ENCODE assay signal across 12 mouse cellular contexts in the genomic region with DNA sequence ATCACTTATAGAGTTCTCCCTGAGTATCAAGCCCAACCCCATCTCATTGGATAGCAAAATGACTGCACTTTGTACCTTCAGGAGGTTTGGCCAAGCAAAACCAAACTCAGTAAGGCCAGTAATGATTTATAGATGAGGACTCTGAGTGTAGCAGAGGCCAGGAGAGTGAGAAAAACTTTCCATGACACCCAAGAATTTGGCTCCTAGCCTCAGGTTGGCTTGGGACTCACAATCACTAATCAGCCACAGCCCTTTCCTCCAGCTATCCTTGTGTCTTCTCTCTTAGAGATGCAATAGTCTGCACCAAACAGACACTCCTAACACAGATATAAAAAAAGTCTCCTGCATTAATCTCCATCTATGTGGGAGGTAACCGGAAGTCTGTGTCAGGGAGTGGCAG. TPM values are rescaled to one million over a fixed set of nuclear protein-coding genes. Genes with fewer than 3 reads are reported as not detected.
A peak's percentile ranks its signal among the peaks of the same experiment; 100 is the strongest.
DNase-seq lines count a peak whose midpoint lies in the region; ATAC-seq and TF ChIP-seq lines count a peak whose summit lies in the region.
"Had no signal": no experiment of that assay in that cellular context is flagged by ENCODE, and none has a peak within 500 bp of the region (broad histone marks: within the 10 kb centered on the region; RNA-seq: fewer than 3 reads in every experiment).

No protein-coding gene starts in this region.

- H3K4me2 ChIP-seq in stomach, embryonic 16.5 days (ENCODE audit: low read depth, low read length) = no peak overlapping the region
- H3K4me2 ChIP-seq in stomach, postnatal 0 days (replicated peaks; ENCODE audit: low read depth) = no peak overlapping the region
- H3K4me2 ChIP-seq: forebrain, embryonic 15.5 days; heart, embryonic 13.5 days had no signal

- H3K27ac ChIP-seq in gastrocnemius, adult 2 months = peak overlapping the region; percentile 31; the same call in 1 of the 2 replicates
- peak overlapping the region; percentile 17; the same call in 1 of the 2 replicates for H3K27ac ChIP-seq in stomach, embryonic 16.5 days (ENCODE audit: low read length)
- no peak overlapping the region for H3K27ac ChIP-seq in stomach, postnatal 0 days (replicated peaks)
- H3K27ac ChIP-seq: forebrain, embryonic 15.5 days; heart, embryonic 13.5 days; left cerebral cortex, adult 2 months had no signal

- TF ChIP-seq EP300 in stomach, postnatal 0 days (optimal IDR thresholded peaks at IDR 0.05) = no peak

- H3K27me3 ChIP-seq in stomach, embryonic 16.5 days (ENCODE audit: control insufficient read depth, insufficient read depth, low read length) = no peaks in the 10 kb centered on the region
- no peaks in the 10 kb centered on the region for H3K27me3 ChIP-seq in stomach, postnatal 0 days (ENCODE audit: control insufficient read depth, insufficient read depth, low read length)
- H3K27me3 ChIP-seq: forebrain, embryonic 15.5 days; heart, embryonic 13.5 days had no signal

- 59% methylated on average over 1 of the region's 1 CpGs for WGBS in stomach, embryonic 16.5 days
- WGBS in stomach, postnatal 0 days = 40% methylated on average over 1 of the region's 1 CpGs

- peaks cover 25% of the 10 kb centered on the region for H3K4me1 ChIP-seq in stomach, embryonic 16.5 days (ENCODE audit: control insufficient read depth, insufficient read depth, low read length)
- peaks cover 4% of the 10 kb centered on the region; the same call in 1 of the 2 replicates for H3K4me1 ChIP-seq in stomach, postnatal 0 days (replicated peaks; ENCODE audit: control insufficient read depth, insufficient read depth)

- no peak overlapping the region for H3K4me3 ChIP-seq in gastrocnemius, adult 2 months
- H3K4me3 ChIP-seq in stomach, embryonic 16.5 days (replicated peaks; ENCODE audit: low read length) = no peak overlapping the region
- no peak overlapping the region for H3K4me3 ChIP-seq in stomach, postnatal 0 days (ENCODE audit: low read depth, low read length)
- H3K4me3 ChIP-seq: forebrain, embryonic 15.5 days; heart, embryonic 13.5 days; left cerebral cortex, adult 2 months had no signal

- peak; percentile 50 for DNase-seq in gastrocnemius, adult 2 months
- no peak for DNase-seq in gastrocnemius, postnatal 4 days (ENCODE audit: low spot score in 2 of 2)
- DNase-seq in stomach, postnatal 0 days (ENCODE audit: low spot score) = no peak
- DNase-seq in kidney, adult 18-20 months = peak; percentile 27
- peak; percentile 32 for DNase-seq in lung, postnatal 36 days
- DNase-seq in ovary, postnatal 10 days (ENCODE audit: low spot score) = no peak
- no peak for DNase-seq in ovary, postnatal 14 days (ENCODE audit: low spot score)
- DNase-seq: cerebellum, adult 11-12 months had no signal

- intact Hi-C loops in gastrocnemius, adult 2 months (cut with DNase I) = no loop called here

- ATAC-seq in stomach, embryonic 16.5 days (ENCODE audit: insufficient read depth, low FRiP score) = no peak
- no peak for ATAC-seq in stomach, postnatal 0 days (ENCODE audit: low FRiP score, low TSS enrichment)
- ATAC-seq: forebrain, embryonic 15.5 days had no signal

- H3K9ac ChIP-seq in stomach, embryonic 16.5 days (ENCODE audit: low read length) = no peak overlapping the region
- H3K9ac ChIP-seq in stomach, postnatal 0 days (ENCODE audit: low read length) = no peak overlapping the region
- H3K9ac ChIP-seq: forebrain, embryonic 15.5 days; heart, embryonic 13.5 days had no signal

- no peaks in the 10 kb centered on the region for H3K36me3 ChIP-seq in stomach, embryonic 16.5 days (ENCODE audit: control insufficient read depth, insufficient read depth, low read length)
- H3K36me3 ChIP-seq in stomach, postnatal 0 days (ENCODE audit: control insufficient read depth, insufficient read depth, low read length) = no peaks in the 10 kb centered on the region
- H3K36me3 ChIP-seq: forebrain, embryonic 15.5 days; heart, embryonic 13.5 days had no signal

- no peak for TF ChIP-seq CTCF in gastrocnemius, adult 2 months (IDR thresholded peaks at IDR 0.05)
- no peak for TF ChIP-seq CTCF in stomach, postnatal 0 days (IDR thresholded peaks at IDR 0.05; ENCODE audit: low read depth)

- no peaks in the 10 kb centered on the region for H3K9me3 ChIP-seq in stomach, embryonic 16.5 days (replicated peaks; ENCODE audit: control insufficient read depth, low read length)
- no peaks in the 10 kb centered on the region for H3K9me3 ChIP-seq in stomach, postnatal 0 days (ENCODE audit: control insufficient read depth, low read length)
- H3K9me3 ChIP-seq: forebrain, embryonic 15.5 days; heart, embryonic 13.5 days had no signal

RNA-seq across cellular contexts. Expression of a gene that starts 31.1 kb away (rescaled TPM):
- total RNA-seq in gastrocnemius, adult 2 months (2021) = 1 to 10 TPM in 1 of 2 experiments, under 1 TPM in 1; 0.94 to 1.4 TPM
- 10 to 100 TPM; 11.3 to 13.4 TPM for total RNA-seq in gastrocnemius, postnatal 4 days (2021)
- 8.5 and 9.7 TPM in 2 replicates for polyA plus RNA-seq in stomach, embryonic 16.5 days (2015; fragmentation: Nextera tagmentation; extraction: Ambion mirVana)
- polyA plus RNA-seq in stomach, postnatal 0 days (2015; fragmentation: Nextera tagmentation; extraction: Ambion mirVana) = 1.8 and 2.0 TPM in 2 replicates

Comparison
In these comparisons a context has a peak if more than half of its experiments do, and no peak if none do; other contexts are left out.
1. DNase-seq: peak in gastrocnemius, adult 2 months (single experiment), kidney, adult 18-20 months (single experiment) and lung, postnatal 36 days (single experiment); none in gastrocnemius, postnatal 4 days (0 of 2), stomach, postnatal 0 days (single experiment), ovary, postnatal 10 days (single experiment) and ovary, postnatal 14 days (single experiment).
2. RNA of a gene that starts 31.1 kb away (total RNA-seq): 11.3 to 13.4 TPM in gastrocnemius, postnatal 4 days; 0.94 to 1.4 TPM in gastrocnemius, adult 2 months; every median in the first group is over 4 times any median in the second.